Mouse (Mus musculus) embryonic facial prominence, embryonic 11.5 days (tissue): Measurements from ENCODE around the gene Tle2. TPM values are rescaled to one million over a fixed set of nuclear protein-coding genes. Genes with fewer than 3 reads are reported as not detected.

Experiments
- ATAC-seq: fragments of 200-750 bp; cut with Nextera tagmentation; replicated peaks from 2 replicates; pipeline ENCODE4 v1.8.0; 2017; ENCODE audit warnings: low read depth; ENCODE audit not compliant: insufficient number of reproducible peaks, low FRiP score, low TSS enrichment
- DNase-seq: peaks from one replicate; pipeline ENCODE4 v3.0.0-alpha.2; 2015; ENCODE audit warnings: low spot score
- H3K27ac ChIP-seq: fragments of 300-500 bp; sonication (generic); replicated peaks from 2 replicates; pipeline ENCODE4 v1.5.1; 2014; ENCODE audit warnings: mild to moderate bottlenecking, low read depth, low read length, control low read depth
- H3K27me3 ChIP-seq: fragments of 300-500 bp; sonication (generic); 2 replicates; pipeline ENCODE4 v1.6.1; 2014; ENCODE audit warnings: mild to moderate bottlenecking, low read length, moderate library complexity, mixed read lengths; ENCODE audit not compliant: control insufficient read depth, insufficient read depth
- H3K36me3 ChIP-seq: fragments of 300-500 bp; sonication (generic); replicated peaks from 2 replicates; pipeline ENCODE4 v1.6.1; 2014; ENCODE audit warnings: low read depth, mild to moderate bottlenecking, low read length, moderate library complexity, mixed read lengths; ENCODE audit not compliant: control insufficient read depth, insufficient read depth
- H3K4me1 ChIP-seq: fragments of 300-500 bp; sonication (generic); 2 replicates; pipeline ENCODE4 v1.6.1; 2014; ENCODE audit warnings: low read length, mixed read lengths; ENCODE audit not compliant: control insufficient read depth, insufficient read depth
- H3K4me2 ChIP-seq: fragments of 300-500 bp; sonication (generic); 2 replicates; pipeline ENCODE4 v1.6.1; 2014; ENCODE audit warnings: low read depth, mild to moderate bottlenecking, control low read depth, low read length, moderate library complexity
- H3K4me3 ChIP-seq: fragments of 300-500 bp; sonication (generic); 2 replicates; pipeline ENCODE4 v1.5.1; 2014; ENCODE audit warnings: low read depth, low read length, control low read depth
- H3K9ac ChIP-seq: fragments of 300-500 bp; sonication (generic); replicated peaks from 2 replicates; pipeline ENCODE4 v1.6.1; 2014; ENCODE audit warnings: mild to moderate bottlenecking, control low read depth, low read length
- H3K9me3 ChIP-seq: fragments of 300-500 bp; sonication (generic); replicated peaks from 2 replicates; pipeline ENCODE4 v1.6.1; 2016; ENCODE audit warnings: mild to moderate bottlenecking, low read length, inconsistent platforms, mixed read lengths; ENCODE audit not compliant: control insufficient read depth
- WGBS: fragments of 180-500 bp; shearing (Covaris S2); extraction: QIAGEN DNeasy Blood & Tissue Kit; methylation state at CpG from one replicate; pipeline ENCODE4 v1.1.7; 2014; 5-methylcytosine and 5-hydroxymethylcytosine counted together
- polyA plus RNA-seq: library from polyadenylated mRNA; unstranded; fragments of >200 nt; fragmentation: Nextera tagmentation; extraction: Ambion mirVana; gene quantifications from 2 replicates; pipeline ENCODE4 v1.2.1, GENCODE M21; 2014

Gene Tle2
- polyA plus RNA-seq, 1 experiment from 2014 or later = 14.1 TPM

- Histone ChIP-seq H3K4me2 (no peak overlapping the region), H3K4me3 (no peak overlapping the region), H3K9me3 (no peaks in the 10 kb centered on the region), H3K27ac (no peak overlapping the region), H3K9ac (no peak overlapping the region), H3K36me3 (no peaks in the 10 kb centered on the region; the same call in 1 of the 2 replicates), H3K27me3 (no peaks in the 10 kb centered on the region), H3K4me1 (peaks cover 5% of the 10 kb centered on the region)
- 89% methylated on average over 5 of the region's 5 CpGs for WGBS
- DNase-seq (no peak), ATAC-seq (no peak)
These were observed 33.0 kb upstream of the Tle2 start for GRCm38 (mm10) chr10:81541363-81541762.

DNA sequence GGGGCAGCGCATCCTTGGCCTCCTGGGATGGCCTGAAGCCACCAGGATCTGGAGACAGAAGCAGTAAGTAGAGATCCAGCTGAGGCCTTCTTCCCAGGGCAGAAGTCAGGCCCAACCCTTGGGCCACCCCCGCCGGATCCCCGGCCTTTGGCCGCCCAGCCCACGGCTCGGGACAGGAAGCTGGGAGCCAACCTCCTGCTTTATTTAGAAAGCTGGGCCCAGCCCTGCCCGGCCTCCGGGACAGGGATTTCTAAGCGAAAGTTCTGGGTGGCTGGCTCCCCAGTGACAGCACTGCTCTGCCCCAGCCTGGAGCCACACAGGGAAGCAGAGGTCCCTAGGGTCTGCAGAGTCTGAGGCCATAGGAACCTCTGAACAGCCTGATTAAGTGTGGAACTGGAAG lies 32.6 kb upstream of the Tle2 start:
- no peak for DNase-seq
- peaks cover 5% of the 10 kb centered on the region for H3K4me1 ChIP-seq
- no peak overlapping the region for H3K9ac ChIP-seq
- H3K27ac ChIP-seq = no peak overlapping the region
- H3K27me3 ChIP-seq = no peaks in the 10 kb centered on the region
- H3K36me3 ChIP-seq = no peaks in the 10 kb centered on the region; the same call in 1 of the 2 replicates
- no peaks in the 10 kb centered on the region for H3K9me3 ChIP-seq
- ATAC-seq = no peak
- 71% methylated on average over 10 of the region's 10 CpGs for WGBS
- no peak overlapping the region for H3K4me3 ChIP-seq
- no peak overlapping the region for H3K4me2 ChIP-seq

DNA sequence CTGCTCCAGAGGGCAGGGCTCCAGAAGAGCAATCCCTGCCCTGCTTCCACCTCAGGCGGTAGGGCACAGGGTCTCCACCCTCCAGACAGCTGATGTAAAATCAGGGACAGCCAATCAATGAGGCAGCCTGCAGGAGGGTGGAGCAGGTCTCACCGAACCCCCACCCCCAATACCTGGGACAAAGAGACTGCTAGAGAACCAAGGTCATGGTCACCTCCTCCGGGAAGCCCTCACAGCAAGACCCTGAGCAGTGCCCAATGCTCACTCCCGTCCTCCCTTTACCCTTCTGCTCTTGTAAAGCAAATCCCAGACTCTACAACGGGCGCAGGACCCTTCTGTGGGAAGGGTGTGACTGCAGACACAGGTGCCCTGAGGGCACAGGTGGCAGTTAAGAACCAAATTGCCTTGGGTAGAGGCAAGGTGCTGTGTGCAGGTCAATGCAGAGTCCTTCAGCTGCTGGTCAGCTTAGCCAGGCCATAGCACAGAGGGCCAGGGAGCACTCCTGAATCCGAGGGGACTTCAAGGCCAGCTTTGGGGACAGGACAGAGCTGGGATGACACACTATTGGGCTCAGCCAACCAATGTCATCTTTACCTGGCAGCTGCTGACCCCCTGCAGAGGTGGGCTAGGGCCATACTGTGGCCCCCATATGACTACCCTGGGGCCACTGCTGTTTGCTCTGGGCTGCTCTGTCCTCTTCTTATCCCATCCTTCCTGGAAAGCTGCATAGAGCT lies 31.5 kb upstream of the Tle2 start:
- H3K36me3 ChIP-seq = no peaks in the 10 kb centered on the region; the same call in 1 of the 2 replicates
- DNase-seq (no peak), ATAC-seq (no peak)
- peak overlapping the region; percentile 6; the same call in 1 of the 2 replicates for H3K4me3 ChIP-seq
- no peak overlapping the region for H3K27ac ChIP-seq
- 76% methylated on average over 7 of the region's 7 CpGs for WGBS
- no peak overlapping the region for H3K4me2 ChIP-seq
- H3K9ac ChIP-seq = 0 out of 2 replicates have a peak overlapping the region, but pooled peaks have one; percentile 18
- H3K9me3 ChIP-seq = no peaks in the 10 kb centered on the region
- peaks cover 5% of the 10 kb centered on the region for H3K4me1 ChIP-seq
- no peaks in the 10 kb centered on the region for H3K27me3 ChIP-seq

GRCm38 (mm10) chr10:81543633-81544032 lies 30.7 kb upstream of the Tle2 start:
- Histone ChIP-seq H3K36me3 (no peaks in the 10 kb centered on the region; the same call in 1 of the 2 replicates), H3K4me2 (peak overlapping the region; percentile 84), H3K27ac (no peak overlapping the region), H3K4me1 (peaks cover 5% of the 10 kb centered on the region), H3K27me3 (no peaks in the 10 kb centered on the region), H3K9me3 (no peaks in the 10 kb centered on the region), H3K9ac (peak overlapping the region; percentile 85), H3K4me3 (peak overlapping the region; percentile 75)
- WGBS = 64% methylated on average over 1 of the region's 1 CpGs
- no peak for DNase-seq
- ATAC-seq = no peak

DNA sequence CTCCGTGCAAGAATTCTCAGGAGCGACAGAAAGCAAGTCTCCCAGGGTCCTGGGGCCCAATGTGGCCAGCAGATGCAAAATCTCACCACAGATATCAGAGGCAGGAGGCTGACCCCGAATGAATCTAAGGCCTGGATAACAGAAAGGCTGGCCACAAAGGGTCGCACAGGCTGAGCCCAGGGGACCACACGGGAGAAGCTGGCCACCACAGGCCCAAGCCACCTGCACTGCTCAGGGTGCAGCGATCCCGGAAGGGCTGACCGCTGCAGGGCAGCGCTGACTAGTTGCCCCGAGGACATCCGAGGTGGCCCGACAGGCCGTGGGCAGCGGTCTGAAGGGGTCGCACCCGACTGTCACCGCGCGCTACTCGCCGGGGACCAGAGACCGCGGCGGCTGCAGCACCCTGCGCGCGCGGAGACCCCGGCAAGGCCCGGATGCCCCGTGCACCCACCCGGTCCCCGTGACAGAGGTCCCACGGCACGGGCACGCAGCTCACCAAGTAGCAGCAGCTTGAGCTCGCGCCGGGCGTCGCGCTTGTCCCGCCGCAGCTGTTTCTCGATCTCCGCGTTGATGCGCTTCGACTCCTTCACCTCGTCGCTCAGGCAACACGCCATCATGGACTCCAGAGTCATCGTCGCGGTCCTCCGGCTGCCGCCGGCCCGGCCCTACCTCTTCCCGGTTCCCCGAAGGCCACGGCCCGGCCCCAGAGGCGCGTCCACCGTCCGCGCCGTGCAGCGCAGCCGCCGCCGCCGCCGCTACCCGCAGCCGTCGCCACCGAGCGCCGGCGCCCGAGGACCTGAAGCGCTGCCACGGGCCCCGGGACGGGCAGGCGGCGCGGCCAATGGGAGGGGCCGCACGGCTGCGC lies 29.8 kb upstream of the Tle2 start:
- Histone ChIP-seq H3K4me1 (peaks cover 5% of the 10 kb centered on the region), H3K27me3 (no peaks in the 10 kb centered on the region), H3K9ac (peak overlapping the region; percentile 85), H3K4me2 (peak overlapping the region; percentile 84), H3K36me3 (no peaks in the 10 kb centered on the region; the same call in 1 of the 2 replicates), H3K4me3 (peak overlapping the region; percentile 75), H3K27ac (no peak overlapping the region; the same call in 1 of the 2 replicates), H3K9me3 (no peaks in the 10 kb centered on the region)
- ATAC-seq (no peak; the same call in 1 of the 2 replicates), DNase-seq (no peak)
- under 1% methylated on average over 76 of the region's 93 CpGs for WGBS

DNA sequence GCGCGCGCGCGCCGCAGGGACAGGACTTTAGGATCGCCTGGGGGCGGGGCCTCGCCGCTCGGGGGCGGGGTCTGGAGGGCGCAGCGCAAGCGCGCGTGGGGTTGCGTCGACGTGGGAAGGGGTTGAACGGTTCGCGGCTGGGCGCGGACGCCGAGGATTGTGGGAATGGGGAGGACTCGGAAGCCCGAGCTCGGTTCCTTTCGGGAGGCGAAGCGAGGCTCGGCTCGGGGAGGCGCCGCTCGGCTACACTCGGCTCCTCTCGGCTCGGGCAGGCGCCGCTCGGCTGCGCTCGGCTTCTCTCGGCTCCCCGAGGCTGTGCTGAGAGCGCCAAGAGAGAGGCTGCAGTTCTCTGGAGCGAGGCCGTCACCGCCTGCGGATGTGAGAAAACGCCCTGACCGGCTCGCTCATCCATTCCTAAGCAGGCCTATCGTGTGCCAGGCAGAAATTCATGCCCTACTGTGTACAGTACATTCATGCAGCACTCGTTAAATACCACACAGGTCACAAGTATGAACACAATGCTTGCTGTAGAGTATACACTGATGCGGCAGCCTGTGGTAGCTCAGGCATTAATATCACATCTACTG lies 29.1 kb upstream of the Tle2 start, which contains the start of gene Gna11:
Gene Gna11 (minus strand): TSS at position 30 of the 587 bp plus-strand sequence.
- Histone ChIP-seq H3K9me3 (no peaks in the 10 kb centered on the region), H3K27me3 (no peaks in the 10 kb centered on the region), H3K4me1 (peaks cover 5% of the 10 kb centered on the region), H3K4me2 (peak within 1 kb of the TSS; percentile 84), H3K9ac (peak within 1 kb of the TSS; percentile 85), H3K36me3 (no peaks in the 10 kb centered on the region; the same call in 1 of the 2 replicates), H3K27ac (peak within 1 kb of the TSS; percentile 67), H3K4me3 (peak within 1 kb of the TSS; percentile 75)
- 2% methylated on average over 55 of the region's 59 CpGs for WGBS
- peak; percentile 95 for ATAC-seq
- peak; percentile 99 for DNase-seq

- Histone ChIP-seq H3K4me3 (no peak overlapping the region), H3K9ac (peak overlapping the region; percentile 10), H3K9me3 (no peaks in the 10 kb centered on the region), H3K36me3 (no peaks in the 10 kb centered on the region; the same call in 1 of the 2 replicates), H3K4me2 (no peak overlapping the region), H3K4me1 (peaks cover 5% of the 10 kb centered on the region), H3K27ac (no peak overlapping the region), H3K27me3 (no peaks in the 10 kb centered on the region)
- DNase-seq = no peak
- WGBS = 74% methylated on average over 5 of the region's 5 CpGs
- ATAC-seq = no peak
These were observed 28.0 kb upstream of the Tle2 start for GRCm38 (mm10) chr10:81546332-81546731.
